Mouse (Mus musculus) G1E (cell line): Measurements from ENCODE around the gene Cdcp2.

ENCODE experiments used
- CTCF ChIP-seq: IDR thresholded peaks from 2 replicates; pipeline ENCODE4 v1.5.1; 2012; ENCODE audit warnings: low read depth, low read length, inconsistent platforms, mixed read lengths
- GATA1 ChIP-seq: IDR thresholded peaks from 2 replicates; pipeline ENCODE4 v1.6.1; 2012; ENCODE audit warnings: borderline replicate concordance, low read length, inconsistent platforms, mixed read lengths

GRCm38 (mm10) chr4:107061560-107061959 is 35.1 kb upstream of the Cdcp2 start:
- no peak for TF ChIP-seq CTCF
- TF ChIP-seq GATA1 = no peak
